Mouse (Mus musculus) A20 (cell line): ENCODE measurements around the gene Pspn.

Experiments
- DNase-seq: peaks from one replicate; pipeline ENCODE4 v3.0.0-alpha.2; 2011; ENCODE audit warnings: low read depth, low spot score

Gene Pspn

DNA sequence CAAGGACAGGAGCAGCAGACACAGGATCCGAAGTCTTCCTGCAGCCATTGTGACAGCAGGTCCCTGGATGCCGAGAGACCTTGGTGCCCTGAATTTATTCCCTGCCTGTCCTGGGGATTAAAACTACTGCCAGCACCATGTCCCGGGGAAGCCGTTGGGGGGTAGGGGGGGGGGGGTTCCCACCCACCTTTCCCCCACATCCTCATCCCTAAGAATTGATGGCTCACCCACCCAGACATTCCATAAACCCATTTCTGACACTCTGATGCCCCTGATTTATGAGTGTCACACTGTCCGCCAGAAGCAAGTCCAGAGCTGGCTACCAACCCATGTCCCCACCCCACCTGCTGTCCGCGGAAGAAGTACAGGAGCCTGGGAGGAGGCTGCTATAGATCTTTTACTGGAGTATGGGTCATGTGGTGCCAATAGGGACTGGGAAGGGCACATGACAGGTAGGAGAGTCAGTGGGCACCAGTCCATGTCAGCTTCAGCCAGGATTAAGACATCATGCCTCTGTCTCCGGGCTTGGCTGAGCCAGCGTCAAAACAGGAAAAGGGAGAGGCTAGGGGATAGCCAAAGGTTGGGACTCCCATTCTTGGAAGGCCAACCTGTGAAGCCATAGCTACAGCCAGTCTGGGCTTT, at the start of gene Pspn:
Gene Pspn (minus strand): TSS at position 51 of the 642 bp plus-strand sequence.
- no peak for DNase-seq

GRCm38 (mm10) chr17:57048816-57049215, 49.0 kb upstream of the Pspn start:
- DNase-seq: peak; percentile 89

DNA sequence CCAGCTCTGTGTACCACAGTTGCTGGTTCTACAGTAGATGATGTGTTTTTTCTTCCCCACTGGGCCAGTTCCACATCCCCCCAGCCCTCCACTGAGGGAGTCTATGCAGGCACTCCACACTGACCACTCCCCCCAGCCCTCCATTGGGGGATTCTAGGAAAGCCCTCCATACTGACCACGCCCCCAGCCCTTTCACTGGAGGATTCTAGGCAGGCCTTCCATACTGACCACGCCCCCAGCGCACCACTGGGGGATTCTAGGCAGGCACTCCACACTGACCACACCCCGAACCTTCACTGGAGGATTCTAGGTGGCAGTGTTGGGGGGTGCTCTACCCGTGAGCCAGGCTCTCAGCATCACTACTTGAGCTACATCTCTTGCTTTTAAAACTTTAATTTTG, 47.6 kb upstream of the Pspn start:
- peak; percentile 73 for DNase-seq

- DNase-seq: no peak
Observed at GRCm38 (mm10) chr17:57041554-57041953, 41.7 kb upstream of the Pspn start, which contains the start of gene Slc25a41. Gene Slc25a41, minus strand, starts transcription at chr17:57041654.

GRCm38 (mm10) chr17:57038978-57039377, 39.2 kb upstream of the Pspn start:
- DNase-seq: no peak

GRCm38 (mm10) chr17:57032854-57033253, 33.0 kb upstream of the Pspn start:
- peak; percentile 62 for DNase-seq

GRCm38 (mm10) chr17:57031661-57032420, 32.0 kb upstream of the Pspn start:
- peak; percentile 100 for DNase-seq

DNA sequence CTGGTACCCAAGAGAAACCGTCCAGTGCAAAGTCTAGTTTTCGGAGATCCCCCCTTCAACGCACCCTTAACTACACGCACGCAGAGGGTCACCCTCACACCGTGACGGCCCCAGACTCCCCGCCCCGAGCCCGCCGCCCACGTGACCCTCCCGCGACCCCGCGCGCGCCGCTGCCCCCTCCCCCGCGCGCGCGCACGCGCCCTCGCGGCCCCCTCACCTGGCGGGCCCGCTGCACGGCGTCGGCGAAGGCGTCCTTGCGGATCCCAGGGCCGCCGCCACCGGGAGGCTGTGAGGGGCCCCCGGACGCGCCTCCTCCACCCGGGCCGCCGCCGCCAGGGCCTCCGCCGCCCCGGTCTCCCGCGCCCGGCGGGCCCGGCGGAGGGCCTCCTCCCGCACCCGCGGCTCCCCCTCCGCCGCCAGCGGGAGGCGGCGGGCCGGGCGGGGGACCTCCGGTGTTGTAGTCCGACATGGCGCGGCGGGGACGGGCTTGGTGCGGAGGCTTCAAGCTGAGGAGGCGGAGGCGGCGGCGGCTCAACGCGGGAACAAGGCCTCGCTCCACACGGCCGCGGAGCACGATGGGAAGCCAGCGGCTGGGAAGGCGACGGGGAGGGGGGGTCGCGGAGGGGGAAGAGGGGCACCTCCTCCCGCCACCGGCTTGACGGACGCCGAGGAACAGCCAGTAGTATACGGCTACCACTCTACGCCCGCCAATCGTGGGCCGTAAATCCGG, 31.3 kb upstream of the Pspn start, which contains the start of gene Khsrp:
Gene Khsrp (minus strand): TSS at position 592 of the 730 bp plus-strand sequence.
- peak; percentile 51 for DNase-seq

DNA sequence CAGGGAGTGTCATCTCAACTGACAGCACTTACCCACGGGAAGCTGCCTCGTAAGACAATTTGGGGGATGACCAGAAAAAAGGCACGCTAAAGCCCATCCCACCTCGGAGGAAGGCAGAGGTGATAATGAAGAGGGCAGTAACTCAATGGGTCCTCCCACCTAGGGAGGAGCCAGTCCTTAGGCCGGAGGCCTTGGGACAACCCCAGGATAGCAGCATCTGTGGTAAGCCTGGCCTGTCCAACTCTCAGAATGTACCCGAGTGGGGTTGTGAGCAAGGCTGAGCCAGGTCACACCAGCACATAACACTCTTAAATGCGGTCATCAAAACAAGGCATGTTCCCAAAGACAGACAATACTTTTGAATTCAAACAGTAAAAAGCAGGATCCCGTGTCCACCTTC, 29.9 kb upstream of the Pspn start:
- no peak for DNase-seq

- DNase-seq: no peak
Observed at GRCm38 (mm10) chr17:57027471-57027870, 27.7 kb upstream of the Pspn start.

DNA sequence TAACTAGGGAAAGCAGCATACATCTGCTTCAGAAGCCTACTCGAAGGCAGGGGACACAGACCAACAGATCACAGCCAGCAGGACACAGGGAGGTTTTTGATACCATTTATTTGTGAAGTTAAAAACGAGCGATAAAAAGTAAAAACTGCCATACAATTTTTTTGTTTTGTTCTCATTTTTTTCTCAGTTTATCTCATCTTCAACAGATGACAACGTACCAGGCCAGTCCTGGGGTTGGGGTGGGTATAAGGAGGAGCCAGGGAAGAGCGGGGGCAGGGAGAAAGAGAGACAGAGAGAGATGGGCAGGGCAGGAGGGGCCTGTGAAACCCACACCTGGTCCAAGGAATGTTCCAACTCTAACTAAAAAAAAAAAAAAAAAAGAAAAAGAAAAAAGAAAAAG, 21.1 kb upstream of the Pspn start:
- DNase-seq: no peak

DNA sequence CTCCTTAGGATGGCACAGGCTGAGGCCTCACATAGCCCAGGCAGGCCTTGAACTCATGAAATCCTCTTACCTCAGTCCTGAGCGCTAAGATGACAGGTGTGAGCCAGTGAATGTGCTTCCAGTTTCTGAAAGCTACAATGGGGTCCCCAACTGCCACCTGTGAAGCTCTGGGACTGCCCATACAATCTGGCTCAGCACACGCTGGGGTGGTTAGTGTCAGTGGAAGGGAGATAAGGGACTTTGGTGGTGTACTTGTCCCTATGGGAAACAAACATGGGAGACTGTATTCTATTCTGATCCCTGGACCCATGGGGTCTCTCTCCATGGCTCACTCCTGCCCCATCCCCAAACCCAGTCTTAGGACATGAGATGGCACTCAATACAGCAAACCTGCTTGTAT, 19.9 kb upstream of the Pspn start:
- no peak for DNase-seq

- no peak for DNase-seq
Observed at GRCm38 (mm10) chr17:57012245-57012795, 12.5 kb upstream of the Pspn start.

DNA sequence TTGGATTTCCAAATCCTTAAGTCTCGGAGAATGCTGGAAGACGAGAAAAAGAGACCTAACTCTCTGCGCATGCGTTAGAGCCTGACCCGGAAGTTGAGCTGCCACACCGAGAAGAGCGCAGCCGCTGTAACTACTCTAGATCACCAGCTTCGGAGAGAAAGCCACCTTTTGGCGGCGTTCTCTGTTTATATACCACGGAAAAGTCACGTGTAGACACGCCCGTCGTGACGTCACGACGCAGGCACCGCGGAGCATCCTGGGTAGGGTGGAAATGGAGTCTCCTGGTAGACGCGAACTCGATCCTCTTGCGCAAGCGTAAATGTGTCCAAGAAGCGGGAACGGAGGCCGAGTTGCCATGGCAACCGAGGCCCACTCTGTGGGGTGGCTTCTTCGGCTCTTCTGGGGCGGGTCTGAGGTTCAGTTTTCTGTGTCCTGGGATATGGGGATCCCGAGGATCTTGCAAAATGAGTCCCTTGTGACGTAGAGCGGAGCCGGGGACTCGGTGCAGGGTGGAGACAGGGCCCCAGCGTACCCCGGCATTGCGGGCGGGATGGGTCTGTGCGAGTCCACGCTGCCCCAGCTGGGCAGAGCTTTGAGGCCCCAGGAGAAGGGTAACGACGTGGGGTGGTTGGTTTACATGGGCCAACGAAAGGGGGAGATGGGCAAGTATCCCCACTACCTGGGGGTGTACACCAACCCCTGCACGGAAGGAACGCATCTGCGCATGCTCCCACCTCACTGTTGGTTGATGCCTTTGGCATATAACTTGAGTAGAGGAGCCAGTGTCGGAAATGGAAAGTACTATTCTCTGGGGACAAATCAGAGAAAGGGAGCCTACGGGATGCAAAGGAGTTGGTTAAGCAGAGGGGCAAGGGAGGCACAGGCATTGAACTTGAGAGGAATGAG, 11.7 kb upstream of the Pspn start, which contains the start of the genes Gtf2f1 and Gm17949:
Gene Gtf2f1 (minus strand): TSS at position 53 of the 906 bp plus-strand sequence.
Gene Gm17949 (plus strand): TSS at position 234 of the 906 bp plus-strand sequence.
- DNase-seq: peak; percentile 100

DNA sequence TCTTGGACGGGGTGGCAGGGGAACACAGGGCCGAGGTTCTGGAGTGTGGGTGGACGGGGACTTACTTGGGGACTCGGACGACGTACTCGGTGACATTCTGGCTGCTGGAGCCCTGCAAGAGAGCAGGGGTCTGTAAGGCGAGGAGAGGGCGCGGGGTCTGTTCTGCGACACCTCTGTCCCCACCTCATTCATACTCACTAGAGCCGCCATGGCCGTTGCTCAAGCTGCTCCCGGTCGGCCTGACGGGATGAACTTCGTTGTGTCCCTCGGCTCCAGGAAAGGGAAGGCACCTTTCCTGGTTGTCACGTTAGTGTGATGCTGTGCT, 11.1 kb upstream of the Pspn start:
- DNase-seq: no peak

- no peak for DNase-seq
Observed at GRCm38 (mm10) chr17:57007137-57007905, 7.5 kb upstream of the Pspn start.

DNA sequence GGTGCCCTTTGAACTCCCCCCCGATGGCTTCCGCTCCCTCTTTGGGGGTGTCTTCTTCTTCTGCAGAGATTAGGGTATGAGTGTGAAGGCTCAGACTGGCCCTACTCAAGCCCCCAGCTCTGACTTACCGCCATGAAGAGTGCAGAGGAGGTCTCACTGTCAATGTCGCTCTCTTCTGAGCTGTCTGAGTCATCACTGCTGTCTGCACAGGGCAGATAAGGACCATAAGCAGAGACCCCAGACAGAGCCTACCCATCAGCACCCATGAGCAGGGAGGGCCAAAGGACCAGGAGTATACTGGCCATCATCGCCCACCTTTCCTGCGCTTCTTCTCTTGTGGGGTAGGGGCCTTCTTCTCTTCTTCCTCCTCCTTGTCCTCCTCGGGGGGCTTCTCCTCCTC, 4.2 kb upstream of the Pspn start:
- no peak for DNase-seq

DNA sequence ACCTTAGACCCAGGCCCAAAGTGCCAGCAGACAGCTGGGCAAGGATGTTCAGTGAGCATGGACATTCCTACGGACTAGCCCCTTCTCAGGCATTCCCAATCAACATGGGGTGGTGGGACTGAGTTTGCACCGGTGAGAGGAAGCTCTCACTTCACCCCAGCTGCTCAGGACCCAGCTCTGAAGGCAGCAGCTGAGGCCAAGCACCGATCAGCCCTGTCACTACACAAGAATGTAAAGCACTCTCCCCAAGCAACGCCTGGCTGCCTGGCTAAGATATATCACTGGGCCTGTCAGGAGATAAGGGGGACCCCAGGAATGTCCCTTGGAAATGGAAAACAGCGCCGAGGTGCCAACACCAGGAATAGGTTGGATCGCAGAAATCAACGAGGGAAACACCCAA, 1.4 kb upstream of the Pspn start:
- no peak for DNase-seq

- DNase-seq: no peak
Observed at GRCm38 (mm10) chr17:56999414-56999813, 404 bp downstream of the Pspn start.

GRCm38 (mm10) chr17:56997029-56997667, 2.7 kb downstream of the Pspn start, which contains the start of gene Alkbh7:
Gene Alkbh7, plus strand, starts transcription at chr17:56997339.
- DNase-seq: peak; percentile 99
